Mouse (Mus musculus) CD4-positive, CD25-positive, alpha-beta regulatory T cell (primary cell): Measurements from ENCODE around the gene Proca1. TPM values are rescaled to one million over a fixed set of nuclear protein-coding genes. Genes with fewer than 3 reads are reported as not detected.

ENCODE experiments used
- polyA plus RNA-seq: library from polyadenylated mRNA; unstranded; fragments of 100-300 nt; shearing (Covaris generic); gene quantifications from one replicate; pipeline ENCODE4 v1.2.1, GENCODE M21; 2017

Gene Proca1
- polyA plus RNA-seq, result 0.18 TPM

DNA sequence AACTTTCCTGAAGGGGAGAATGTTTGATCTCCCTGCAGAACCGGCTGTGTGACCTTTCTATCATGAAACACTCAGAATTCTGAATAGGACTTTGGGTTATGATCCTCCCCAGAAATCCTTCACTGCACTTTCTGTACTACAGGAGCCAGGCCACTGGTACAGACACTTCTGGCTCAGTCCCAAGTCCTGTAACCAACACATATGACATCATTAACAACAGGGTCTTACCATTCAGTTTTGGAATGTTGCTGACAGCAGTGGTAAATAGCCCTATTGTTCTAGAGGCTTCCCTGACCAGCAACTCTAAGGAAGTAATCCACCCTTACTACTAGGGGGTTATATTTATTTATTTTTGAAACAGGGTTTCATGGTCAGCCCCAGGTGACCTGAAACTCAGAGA is at the start of gene Proca1:
Proca1 (plus strand) TSS at position 280 of the 400 bp plus-strand sequence.

DNA sequence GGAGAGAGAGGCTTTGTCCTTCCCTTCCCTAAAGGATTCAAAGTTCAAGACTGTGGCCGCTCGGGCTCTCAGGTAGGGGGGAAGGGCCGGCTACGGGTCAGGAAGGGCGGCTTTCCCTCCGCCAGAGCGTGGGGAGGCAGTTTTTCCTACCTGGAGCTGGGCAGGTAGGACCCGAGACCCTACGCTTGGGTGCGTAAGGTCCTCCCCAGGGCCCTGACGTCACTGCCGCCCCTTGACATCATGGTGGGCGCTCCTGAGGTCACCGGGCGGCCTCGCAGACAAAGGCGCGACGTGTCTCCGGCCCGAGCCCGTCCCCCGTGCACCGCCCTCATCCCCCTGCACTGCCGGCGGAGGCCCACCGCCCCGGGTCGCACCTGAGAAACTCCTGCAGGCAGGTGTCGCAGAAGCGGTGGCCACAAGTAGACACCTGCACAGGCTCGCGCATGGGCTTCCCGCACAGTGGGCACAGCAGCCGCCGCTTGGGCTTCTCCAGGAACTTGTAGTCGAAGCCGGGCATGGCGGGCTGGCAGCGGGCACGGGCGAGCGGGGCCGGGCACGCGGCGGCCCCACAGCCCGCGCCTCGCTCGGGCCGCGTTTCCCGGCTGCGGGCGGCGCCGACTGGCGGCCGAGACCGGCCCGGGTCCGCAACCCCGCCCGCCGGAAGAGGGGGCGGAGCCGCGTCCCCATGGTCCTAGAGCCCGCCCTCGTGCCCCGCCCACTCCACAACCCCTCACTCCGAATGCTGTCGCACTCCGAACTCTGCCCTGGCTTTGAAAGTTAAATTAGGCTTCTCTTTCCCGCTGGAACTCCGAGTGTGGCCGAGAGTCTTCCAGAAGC is 28.1 kb upstream of the Proca1 start, which contains the start of gene Traf4:
Traf4 (minus strand) TSS at position 666 of the 837 bp plus-strand sequence.

DNA sequence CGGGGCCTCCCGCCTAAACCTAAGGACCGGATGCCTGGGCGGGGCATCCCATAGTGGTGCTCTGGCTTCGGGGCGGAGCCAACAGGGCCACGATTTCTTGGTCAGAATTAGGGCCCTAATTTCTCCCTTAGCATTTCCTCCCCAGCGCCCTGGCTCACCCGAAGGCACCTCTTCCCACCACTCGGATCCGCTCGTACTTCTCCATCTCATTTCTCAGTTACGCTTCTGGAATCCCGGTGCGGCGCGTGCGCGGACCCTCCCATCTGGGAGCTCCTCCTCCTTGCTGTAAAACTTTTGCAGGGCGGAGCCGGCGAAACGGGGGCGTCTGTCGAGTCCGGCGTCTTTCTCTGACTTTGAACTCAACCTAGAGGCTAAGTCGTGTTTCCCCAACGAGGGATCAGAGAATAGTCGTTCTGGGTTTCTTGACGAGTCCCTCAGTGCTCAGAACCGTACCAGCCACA is 16.8 kb upstream of the Proca1 start, which contains the start of the genes Nek8 and Tlcd1:
Nek8 (minus strand) TSS at position 274 of the 461 bp plus-strand sequence.
Tlcd1 (plus strand) TSS at position 310 of the 461 bp plus-strand sequence.

DNA sequence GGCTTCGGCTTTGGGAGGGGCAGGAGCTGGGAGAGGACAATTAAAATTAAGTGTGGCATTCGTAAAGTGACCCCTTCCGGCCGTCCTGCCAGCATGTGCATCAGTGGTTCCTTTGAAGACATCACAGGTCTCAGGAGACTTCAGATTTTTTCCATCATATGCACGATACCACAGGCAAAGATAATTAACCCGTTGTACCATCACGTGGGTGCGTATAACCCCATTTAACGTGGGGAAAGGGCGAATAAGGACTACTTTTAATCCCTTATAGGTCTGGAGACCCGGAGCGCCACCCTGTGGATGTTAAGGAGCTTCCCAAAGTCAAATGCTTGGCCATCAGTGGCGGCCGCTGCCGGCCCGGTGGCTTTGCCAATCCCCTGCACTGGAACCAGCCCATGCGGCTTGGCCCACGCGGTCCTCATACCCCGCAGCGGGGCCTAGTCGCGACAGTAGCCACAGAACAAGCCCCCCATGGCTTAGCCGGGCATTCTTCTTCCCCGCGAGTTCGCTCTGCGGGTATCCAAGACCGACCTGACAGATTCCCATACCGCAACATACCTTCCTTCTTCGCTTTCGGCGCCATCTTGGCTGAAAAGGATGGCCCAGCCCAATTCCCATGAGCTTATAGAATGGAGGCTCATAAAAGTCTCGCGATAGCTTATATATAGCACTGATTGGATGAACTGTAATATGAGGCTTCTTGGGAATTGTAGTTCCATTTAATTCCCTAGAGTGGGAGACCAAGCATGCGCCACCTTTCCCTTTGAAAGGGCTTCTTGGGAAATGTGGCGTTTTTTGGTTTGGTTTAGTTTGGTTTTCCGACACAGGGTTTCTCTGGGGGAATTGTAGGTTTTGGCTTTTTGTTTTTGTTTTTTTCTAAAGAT is 10.0 kb upstream of the Proca1 start, which contains the start of gene Rpl23a:
Rpl23a (minus strand) TSS at position 624 of the 884 bp plus-strand sequence.

DNA sequence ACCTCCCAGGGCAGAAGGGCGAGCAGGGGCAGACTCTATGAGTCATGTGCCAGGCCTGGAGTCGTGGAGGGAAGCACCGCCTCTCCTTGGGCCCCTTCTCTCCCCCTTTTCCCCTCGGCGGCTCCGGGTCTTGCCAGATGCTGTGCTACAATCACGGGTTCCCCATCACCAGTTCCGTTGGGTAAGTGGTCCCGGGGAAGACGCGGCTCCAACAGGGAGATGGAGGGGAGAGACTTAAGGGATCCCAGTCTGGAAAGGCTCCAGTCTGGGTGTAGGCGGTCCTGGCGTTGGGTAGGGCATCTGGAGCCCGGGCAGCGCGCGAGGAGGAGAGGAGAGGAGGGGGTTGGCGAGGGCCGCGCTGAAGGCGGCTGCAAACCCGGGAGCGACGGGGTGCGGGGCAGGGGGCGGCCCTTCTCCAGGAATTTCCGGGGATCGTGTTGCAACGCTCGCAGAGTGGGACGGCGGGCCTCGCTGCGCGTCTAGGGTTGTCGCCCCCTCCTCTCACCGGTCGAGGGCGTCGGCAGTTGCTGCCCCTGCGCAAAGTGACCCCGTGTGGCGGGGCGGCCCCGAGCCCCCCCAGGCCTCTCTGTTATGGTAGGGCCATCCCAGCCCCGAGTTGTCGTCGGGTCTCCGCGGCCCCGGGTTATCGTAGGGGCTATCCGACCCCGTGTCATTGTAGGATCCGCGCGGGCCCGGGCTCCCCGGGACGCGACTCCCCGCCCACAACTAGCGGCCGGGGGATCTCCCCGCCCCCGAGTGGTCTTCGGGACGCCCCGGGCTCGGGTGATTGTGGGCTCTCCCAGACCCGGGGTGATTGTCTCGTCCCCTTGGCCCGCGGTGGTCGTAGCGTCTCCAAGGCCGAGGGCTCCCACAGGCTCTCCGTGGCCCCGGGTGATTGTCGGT is 4.6 kb upstream of the Proca1 start, which contains the start of gene Rab34:
Rab34 (plus strand) TSS at position 100 of the 903 bp plus-strand sequence.

DNA sequence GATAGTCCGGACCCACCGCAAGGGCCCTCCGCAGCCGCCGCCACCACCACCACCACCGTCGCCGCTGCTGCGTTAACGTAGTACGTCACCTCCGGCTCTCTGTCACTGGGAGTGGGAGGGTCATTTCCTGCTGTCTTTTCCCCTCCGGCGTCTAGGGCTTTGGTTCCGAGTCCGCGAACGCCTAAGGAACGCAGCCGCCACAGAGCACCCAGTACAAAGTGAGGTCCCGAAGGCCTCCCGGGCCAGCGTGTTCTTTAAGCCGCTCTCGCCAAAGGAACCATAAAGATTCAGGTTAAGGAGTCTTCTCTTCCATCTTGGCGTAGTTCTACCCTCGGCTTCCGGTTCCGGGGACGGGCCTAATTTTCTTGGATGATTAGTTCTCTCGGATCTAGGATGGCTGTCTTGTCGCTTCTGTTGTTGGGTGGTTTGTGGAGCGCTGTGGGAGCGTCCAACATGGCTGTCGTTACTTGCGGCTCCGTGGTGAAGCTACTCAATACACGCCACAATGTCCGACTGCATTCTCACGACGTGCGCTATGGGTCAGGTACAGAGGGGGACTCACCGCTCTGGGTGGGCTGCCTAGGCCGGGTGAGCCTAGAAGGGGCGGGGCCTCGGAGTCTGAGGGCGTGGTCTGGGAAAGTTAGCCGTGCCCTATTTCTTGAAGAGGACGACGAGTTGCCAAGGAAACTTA is 52.6 kb downstream of the Proca1 start, which contains the start of the genes Sdf2 and Supt6:
Sdf2 (plus strand) TSS at position 120 of the 691 bp plus-strand sequence.
Supt6 (minus strand) TSS at position 361 of the 691 bp plus-strand sequence.

Other genes starting within 250 kb of the Proca1 start
- 55.7 TPM for gene Phf12, start 210.6 kb upstream of the Proca1 start, polyA plus RNA-seq
- 4.3 TPM for gene Dhrs13, start 161.1 kb upstream of the Proca1 start, polyA plus RNA-seq
- 48.0 TPM for gene Flot2, start 155.5 kb upstream of the Proca1 start, polyA plus RNA-seq
- 35.7 TPM for gene Eral1, start 113.0 kb upstream of the Proca1 start, polyA plus RNA-seq
- 19.3 TPM for gene Fam222b, start 98.7 kb upstream of the Proca1 start, polyA plus RNA-seq
- 50.3 TPM for gene Traf4, start 27.8 kb upstream of the Proca1 start, polyA plus RNA-seq
- 14.4 TPM for gene Nek8, start 16.7 kb upstream of the Proca1 start, polyA plus RNA-seq
- gene Tlcd1, start 16.7 kb upstream of the Proca1 start, polyA plus RNA-seq, result 3.9 TPM
- 1,420 TPM for gene Rpl23a, start 9.8 kb upstream of the Proca1 start, polyA plus RNA-seq
- gene Rab34, start 5.0 kb upstream of the Proca1 start, polyA plus RNA-seq, result 0.47 TPM
- gene Sdf2, start 52.4 kb downstream of the Proca1 start, polyA plus RNA-seq, result 72.6 TPM
- gene Supt6, start 52.6 kb downstream of the Proca1 start, polyA plus RNA-seq, result 38.4 TPM
- 81.4 TPM for gene 2610507B11Rik, start 68.4 kb downstream of the Proca1 start, polyA plus RNA-seq
- gene BC030499, start 97.4 kb downstream of the Proca1 start, polyA plus RNA-seq, result 0.38 TPM
- 1.9 TPM for gene Spag5, start 108.1 kb downstream of the Proca1 start, polyA plus RNA-seq
- gene Aldoc, start 129.6 kb downstream of the Proca1 start, polyA plus RNA-seq, result 5.9 TPM
- 114 TPM for gene Pigs, start 135.0 kb downstream of the Proca1 start, polyA plus RNA-seq
- 59.7 TPM for gene Unc119, start 150.1 kb downstream of the Proca1 start, polyA plus RNA-seq
- not detected for gene Foxn1, start 193.2 kb downstream of the Proca1 start, polyA plus RNA-seq
- gene Slc13a2, start 228.8 kb downstream of the Proca1 start, polyA plus RNA-seq, result not detected